Mouse (Mus musculus) gastrocnemius, adult 2 months (tissue): ENCODE results near the gene 5730409E04Rik. TPM values are rescaled to one million over a fixed set of nuclear protein-coding genes. Genes with fewer than 3 reads are reported as not detected.

Experiments
- DNase-seq: peaks from one replicate; pipeline ENCODE4 v3.0.0; 2022
- H3K27ac ChIP-seq: fragments of 200-600 bp; 2 replicates; pipeline ENCODE4 v1.8.1; 2022; ENCODE audit warnings: mild to moderate bottlenecking
- H3K4me3 ChIP-seq: fragments of 200-600 bp; 2 replicates; pipeline ENCODE4 v1.8.1; 2022; ENCODE audit warnings: mild to moderate bottlenecking, moderate library complexity
- CTCF ChIP-seq: fragments of 200-600 bp; IDR thresholded peaks from 2 replicates; pipeline ENCODE4 v1.8.1; 2022; ENCODE audit warnings: antibody characterized with exemption, mild to moderate bottlenecking, moderate library complexity
- intact Hi-C: fragments of 180-260 bp; cut with DNase I; formaldehyde crosslinking; loops from one replicate; pipeline ENCODE4 v1.15.1; 2025
- total RNA-seq, 2 experiments: library from RNA; stranded (reverse); gene quantifications; 2 replicates each; pipeline ENCODE4 v1.2.3; 2021

Gene 5730409E04Rik
- total RNA-seq, 2 experiments from 2014 or later: 21.6 to 25.9 TPM

DNA sequence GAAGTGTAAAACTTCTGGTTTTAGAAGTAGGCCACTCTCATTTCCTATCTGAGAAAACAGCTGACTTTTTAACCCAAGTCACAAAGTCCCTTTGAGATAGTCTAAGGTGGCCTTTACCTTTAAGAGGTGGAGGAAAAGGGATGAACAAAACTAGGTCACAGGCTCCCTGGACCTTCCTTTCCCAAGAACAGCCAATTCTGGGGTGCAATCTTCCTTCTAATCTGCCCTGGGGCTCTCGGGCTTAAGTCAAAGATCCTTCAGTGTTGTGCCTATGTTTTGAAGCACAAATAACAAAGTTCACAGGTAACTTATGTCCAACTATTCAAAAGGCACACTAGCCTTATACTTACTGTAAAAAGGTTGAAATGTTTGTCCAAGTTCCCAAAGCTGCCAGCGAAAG lies 5.5 kb upstream of the 5730409E04Rik start:
- no peak for TF ChIP-seq CTCF
- no peak for DNase-seq
- Histone ChIP-seq H3K4me3 (no peak overlapping the region), H3K27ac (no peak overlapping the region)
- intact Hi-C loops: no loop called here

DNA sequence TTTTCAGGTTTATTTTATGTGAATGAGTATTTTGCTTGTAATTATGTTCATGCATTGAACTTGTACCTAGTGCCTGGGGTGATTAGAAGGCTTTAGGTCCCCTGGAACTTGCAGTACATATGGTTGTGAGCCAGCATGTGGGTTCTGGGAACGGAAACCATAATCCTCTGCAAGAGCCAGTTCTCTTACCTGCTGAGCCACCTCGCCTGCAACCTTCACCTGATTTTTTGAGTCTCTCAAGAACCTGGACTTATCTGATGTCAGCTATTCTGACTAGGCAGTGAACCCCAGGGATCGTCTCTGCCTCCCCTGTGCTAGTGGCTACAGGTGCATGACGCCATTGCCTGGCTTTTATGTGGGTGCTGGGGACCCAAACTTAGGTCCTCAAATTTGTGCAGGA lies 3.9 kb upstream of the 5730409E04Rik start:
- Histone ChIP-seq H3K4me3 (no peak overlapping the region), H3K27ac (no peak overlapping the region)
- DNase-seq: no peak
- intact Hi-C loops: no loop called here
- no peak for TF ChIP-seq CTCF

DNA sequence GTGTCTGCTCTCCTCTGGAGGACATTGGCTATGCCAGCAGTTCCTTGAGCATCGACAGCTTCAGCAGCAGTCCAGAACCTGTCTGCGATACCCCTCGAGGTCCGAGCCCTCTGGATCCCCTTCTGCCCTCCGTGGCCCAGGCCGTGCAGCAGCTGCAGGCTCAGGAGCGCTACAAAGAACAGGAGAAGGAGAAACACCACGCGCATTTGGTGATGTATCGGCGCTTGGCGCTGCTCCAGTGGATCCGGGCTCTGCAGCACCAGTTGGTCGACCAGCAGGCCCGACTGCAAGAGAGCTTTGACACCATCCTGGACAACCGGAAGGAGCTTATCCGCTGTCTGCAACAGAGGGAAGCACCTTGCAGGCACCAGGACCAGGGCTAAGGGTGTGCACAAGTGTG lies 2.4 kb downstream of the 5730409E04Rik start:
- no peak for TF ChIP-seq CTCF
- no peak overlapping the region for H3K4me3 ChIP-seq
- peak; percentile 25 for DNase-seq
- no peak overlapping the region for H3K27ac ChIP-seq
- intact Hi-C loops: loop anchor here (5.0 kb wide), 1 partner anchor 65 kb away; the partner anchor contains the start of gene Psmb2

DNA sequence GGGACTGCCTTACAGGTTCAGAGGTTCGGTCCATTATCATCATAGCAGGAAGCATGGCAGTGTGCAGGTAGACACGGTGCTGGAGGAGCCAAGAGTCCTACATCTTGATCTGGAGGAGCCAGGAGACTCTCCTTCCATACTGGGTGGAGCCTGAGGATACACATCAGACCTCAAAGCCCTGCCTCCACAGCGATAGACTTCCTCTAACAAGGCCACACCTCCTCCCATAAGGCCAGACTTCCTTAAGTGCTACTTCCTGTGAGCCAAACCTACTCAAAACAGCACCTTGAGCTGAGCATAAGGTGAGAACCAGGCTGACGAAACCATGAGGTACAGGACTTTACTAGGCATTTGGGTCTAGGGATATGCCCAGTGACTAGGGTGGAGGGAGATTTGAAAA lies 6.7 kb downstream of the 5730409E04Rik start:
- intact Hi-C loops: no loop called here
- no peak overlapping the region for H3K4me3 ChIP-seq
- no peak overlapping the region for H3K27ac ChIP-seq
- TF ChIP-seq CTCF: no peak
- DNase-seq: no peak

DNA sequence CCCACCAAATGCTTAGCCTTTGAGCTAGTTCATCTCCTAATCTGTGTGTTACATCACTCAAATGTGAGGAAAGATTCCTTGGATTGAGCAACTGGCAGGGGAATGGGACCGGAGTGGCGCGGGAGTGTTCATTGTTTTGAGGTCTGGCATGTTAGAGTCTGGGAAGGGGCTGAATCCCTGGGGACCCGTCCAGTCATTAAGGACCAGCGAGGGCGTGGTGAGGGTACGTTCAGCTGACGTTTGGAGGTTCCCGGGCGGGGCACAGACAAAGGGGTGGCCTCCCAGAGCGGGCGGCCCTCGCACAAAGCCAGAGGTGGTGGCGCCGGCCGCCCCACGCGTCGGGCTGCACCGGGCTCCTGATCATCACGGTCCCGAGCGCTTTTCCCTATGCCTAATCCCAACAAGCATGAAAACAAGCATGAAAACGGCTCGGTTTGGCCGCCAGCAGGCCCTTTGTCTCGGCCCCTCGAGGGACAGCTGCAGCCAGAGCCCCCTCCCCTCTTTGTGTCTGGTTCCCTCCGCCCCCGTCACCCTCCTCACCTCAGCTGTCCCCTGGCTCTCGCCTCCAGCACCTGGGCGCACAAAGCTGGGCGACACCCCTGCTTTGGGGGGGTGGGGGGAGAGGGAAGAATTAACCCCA lies 10.2 kb downstream of the 5730409E04Rik start:
- TF ChIP-seq CTCF: no peak
- Histone ChIP-seq H3K4me3 (peak overlapping the region; percentile 26), H3K27ac (no peak overlapping the region)
- intact Hi-C loops: no loop called here
- DNase-seq: peak; percentile 30

DNA sequence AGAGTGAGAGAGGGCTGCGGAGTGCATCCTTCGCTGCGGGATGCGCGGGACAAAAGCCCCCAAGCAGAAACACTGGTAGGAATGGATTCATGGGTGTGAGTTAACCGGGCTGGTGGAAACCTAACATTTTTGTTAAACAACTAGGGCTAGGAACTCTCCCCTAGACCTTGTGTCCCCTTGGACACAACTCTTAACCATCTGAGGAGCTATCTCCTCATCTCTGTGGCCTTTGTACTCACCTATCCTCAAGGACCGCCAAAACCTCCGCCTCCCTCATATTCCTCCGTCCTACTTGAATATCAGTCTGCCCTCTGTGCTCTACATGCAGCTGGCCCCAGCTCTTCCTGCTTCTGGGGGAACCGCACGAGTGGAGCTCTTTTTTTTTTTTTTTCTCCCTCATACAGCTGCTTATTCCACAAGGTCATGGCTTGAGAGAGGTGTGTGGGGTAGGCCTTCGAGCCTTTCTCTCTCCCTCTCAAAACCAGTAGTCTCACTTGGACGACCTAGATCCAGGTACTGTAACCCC lies 10.8 kb downstream of the 5730409E04Rik start:
- TF ChIP-seq CTCF: no peak
- no peak for DNase-seq
- intact Hi-C loops: no loop called here
- H3K4me3 ChIP-seq: no peak overlapping the region
- no peak overlapping the region for H3K27ac ChIP-seq

DNA sequence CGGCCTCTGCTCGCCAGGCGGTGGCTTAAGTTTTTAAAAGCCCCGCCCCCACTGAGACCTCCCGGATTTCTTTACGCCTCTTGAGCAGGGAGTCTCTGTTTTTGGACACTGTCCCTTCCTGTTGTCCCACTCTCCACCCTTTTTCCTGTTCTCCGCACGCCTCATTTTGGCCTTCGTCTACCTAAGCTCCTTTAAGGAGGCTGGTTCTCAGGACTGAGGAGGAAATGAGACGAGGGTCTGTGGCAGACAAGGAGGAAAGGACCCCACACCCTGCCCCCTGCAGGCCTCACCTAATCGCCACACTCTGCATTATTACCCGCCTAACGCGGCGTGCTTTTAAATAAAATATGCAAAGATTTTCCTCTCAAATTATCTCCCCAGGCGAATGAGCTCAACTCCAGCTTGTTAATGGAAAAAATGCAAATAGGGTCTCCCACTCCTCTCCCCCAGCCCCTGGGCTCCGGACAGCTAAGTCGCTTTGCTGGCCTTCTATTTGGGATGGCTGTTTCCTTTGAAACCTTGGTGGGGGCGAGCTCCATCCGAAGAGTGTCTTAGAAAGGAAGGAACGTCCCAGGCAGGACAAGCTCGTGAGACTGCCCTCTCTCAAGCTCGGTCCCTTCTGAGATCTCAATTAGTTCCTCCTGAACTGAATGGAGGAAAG lies 17.5 kb downstream of the 5730409E04Rik start:
- peak overlapping the region; percentile 49; the same call in 1 of the 2 replicates for H3K27ac ChIP-seq
- H3K4me3 ChIP-seq: peak overlapping the region; percentile 53
- TF ChIP-seq CTCF: peak; percentile 13; the same call in 1 of the 2 replicates
- intact Hi-C loops: no loop called here
- DNase-seq: no peak

DNA sequence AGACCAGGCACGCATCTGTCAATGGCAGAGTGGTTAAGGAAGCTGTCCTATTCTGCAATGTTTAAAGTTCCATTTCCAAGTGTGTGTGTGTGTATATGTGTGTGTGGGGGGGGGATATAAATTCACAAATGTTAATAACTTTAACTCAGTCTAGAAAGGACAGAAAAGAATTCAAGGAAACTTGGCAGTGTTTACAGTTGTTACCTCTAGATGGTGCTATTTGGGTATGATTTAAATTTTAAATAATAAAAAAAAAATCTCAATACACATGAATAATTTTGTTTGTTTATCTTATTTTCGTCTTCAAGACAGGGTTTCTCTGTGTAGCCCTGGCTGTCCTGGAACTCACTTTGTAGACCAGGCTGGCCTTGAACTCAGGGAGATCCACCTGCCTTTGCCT lies 22.3 kb downstream of the 5730409E04Rik start:
- peak; percentile 49 for TF ChIP-seq CTCF
- DNase-seq: no peak
- no peak overlapping the region for H3K4me3 ChIP-seq
- no peak overlapping the region for H3K27ac ChIP-seq
- intact Hi-C loops: loop anchor here (2.0 kb wide), 1 partner anchor 109 kb away; no protein-coding TSS in a partner anchor

DNA sequence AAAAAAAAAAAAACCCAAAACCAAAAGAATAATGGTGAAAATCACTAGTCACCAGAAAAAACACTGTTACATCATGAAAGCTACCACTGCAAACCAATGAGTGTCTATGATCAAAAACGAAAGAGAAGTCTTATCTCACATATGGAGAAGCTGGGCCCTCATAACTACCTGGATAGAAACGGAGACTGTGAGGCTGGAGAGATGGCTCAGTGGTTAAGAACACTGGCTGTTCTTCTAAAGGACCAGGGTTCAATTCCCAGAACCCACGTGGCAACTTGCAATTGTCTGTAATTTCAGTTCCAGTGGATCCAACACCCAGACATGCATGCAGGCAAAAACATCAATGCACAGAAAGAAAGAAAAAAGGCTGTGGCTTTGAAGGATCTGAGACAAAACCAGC lies 23.1 kb downstream of the 5730409E04Rik start:
- no peak for TF ChIP-seq CTCF
- intact Hi-C loops: loop anchor here (2.0 kb wide), 1 partner anchor 108 kb away; no protein-coding TSS in a partner anchor

DNA sequence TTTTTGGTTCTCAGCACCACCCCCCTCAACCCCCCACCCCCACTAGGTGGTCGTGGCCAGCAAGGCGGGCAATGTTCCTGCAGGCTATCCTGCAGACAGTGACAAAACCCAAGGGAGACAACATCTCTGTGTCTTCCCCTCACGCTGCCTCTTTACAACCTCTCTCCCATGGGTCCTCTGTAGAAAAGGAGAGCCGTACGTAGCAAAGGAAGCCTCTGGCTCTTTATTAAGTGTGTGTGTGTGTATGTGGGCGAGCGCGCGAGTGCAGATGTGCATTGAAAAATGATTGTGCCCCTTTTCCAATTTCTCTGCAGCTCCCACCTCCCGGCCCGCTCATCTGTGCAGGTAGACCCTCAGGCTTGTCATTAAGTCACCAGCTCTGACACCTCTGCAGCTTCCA lies 26.7 kb downstream of the 5730409E04Rik start:
- Histone ChIP-seq H3K4me3 (no peak overlapping the region), H3K27ac (no peak overlapping the region)
- DNase-seq: no peak
- no peak for TF ChIP-seq CTCF
- intact Hi-C loops: no loop called here

More for the DNA sequence above, 23.1 kb downstream of the 5730409E04Rik start:
- Histone ChIP-seq H3K4me3 (no peak overlapping the region), H3K27ac (no peak overlapping the region)
- no peak for DNase-seq

DNA sequence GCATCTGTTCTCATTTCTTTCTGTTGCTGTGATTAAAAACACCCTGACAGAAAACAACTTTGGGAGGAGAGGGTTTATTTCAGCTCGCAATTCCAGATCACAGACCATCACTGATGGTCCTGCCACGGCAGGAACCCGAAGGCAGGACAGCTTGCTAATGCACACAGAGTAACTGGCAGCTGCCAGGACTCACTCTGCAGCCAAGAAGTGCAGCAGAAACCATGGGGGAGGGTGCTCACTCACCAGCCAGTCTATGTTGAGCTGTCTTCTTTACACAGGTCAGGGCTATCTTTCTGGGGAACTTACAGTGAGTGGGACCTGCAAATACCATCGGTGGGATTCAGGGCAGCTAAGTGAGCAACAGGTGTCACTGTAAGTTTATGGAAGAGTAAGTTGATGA lies 27.8 kb downstream of the 5730409E04Rik start:
- H3K4me3 ChIP-seq: no peak overlapping the region
- H3K27ac ChIP-seq: no peak overlapping the region
- no peak for DNase-seq
- TF ChIP-seq CTCF: no peak
- intact Hi-C loops: no loop called here

DNA sequence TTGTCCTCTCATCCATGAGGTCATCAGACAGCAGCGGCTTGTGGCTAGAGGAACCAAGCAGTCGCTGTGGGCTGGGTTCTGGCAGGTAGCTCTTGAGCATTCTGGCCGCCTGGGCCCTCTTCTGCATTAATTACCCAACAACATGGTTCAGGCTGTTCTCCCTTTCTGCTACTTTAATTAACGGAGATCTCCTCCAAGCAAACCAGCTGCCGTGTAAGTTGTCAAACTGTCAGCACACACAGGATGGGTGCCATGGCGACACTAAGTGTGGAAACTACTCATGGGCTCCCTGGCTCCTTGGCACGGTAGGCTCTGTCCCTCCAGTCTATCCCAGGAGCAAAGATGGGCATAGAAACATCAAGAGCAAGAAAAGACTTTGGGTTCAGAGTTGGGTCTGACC lies 29.7 kb downstream of the 5730409E04Rik start:
- DNase-seq: peak; percentile 29
- Histone ChIP-seq H3K27ac (no peak overlapping the region), H3K4me3 (no peak overlapping the region)
- no peak for TF ChIP-seq CTCF
- intact Hi-C loops: no loop called here

DNA sequence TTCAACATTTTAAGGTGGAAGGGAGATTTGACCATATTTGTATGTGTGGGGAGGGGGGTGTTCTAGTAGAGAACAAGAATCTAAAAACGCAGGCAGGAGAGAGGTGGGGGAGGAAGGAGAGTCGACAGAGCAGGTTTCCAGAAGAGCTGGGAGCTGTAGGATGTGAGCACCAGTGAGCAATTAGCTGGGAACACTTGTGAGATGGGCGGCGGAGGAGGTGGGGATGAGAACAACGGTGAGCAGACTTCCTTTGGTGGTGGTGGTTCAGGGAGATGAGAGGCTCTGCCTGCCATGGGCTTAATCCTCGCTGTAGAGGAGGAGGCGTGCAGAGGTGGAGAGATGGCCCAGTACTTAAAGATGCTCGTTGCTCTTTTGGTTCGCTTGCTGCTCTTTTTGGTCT lies 32.3 kb downstream of the 5730409E04Rik start:
- intact Hi-C loops: no loop called here
- DNase-seq: no peak
- no peak for TF ChIP-seq CTCF
- no peak overlapping the region for H3K27ac ChIP-seq
- H3K4me3 ChIP-seq: no peak overlapping the region
